Mouse (Mus musculus) neural tube, embryonic 14.5 days (tissue): ENCODE results near the gene Gas8. TPM values are rescaled to one million over a fixed set of nuclear protein-coding genes. Genes with fewer than 3 reads are reported as not detected.
"Not testable (repeated sequence)": the region's sequence is repeated elsewhere in the genome, so short reads cannot be mapped to it uniquely, and the experiment has no call there.

Experiments
- ATAC-seq: fragments of 200-750 bp; cut with Nextera tagmentation; 2 replicates; pipeline ENCODE4 v1.8.0; 2017; ENCODE audit warnings: low read depth, mild to moderate bottlenecking, moderate TSS enrichment, moderate library complexity
- H3K27ac ChIP-seq: fragments of 300-500 bp; sonication (generic); 2 replicates; pipeline ENCODE4 v1.5.1; 2014; ENCODE audit warnings: low read depth, mild to moderate bottlenecking, control low read depth, low read length, moderate library complexity, mixed read lengths
- H3K27me3 ChIP-seq: fragments of 300-500 bp; sonication (generic); 2 replicates; pipeline ENCODE4 v1.6.1; 2014; ENCODE audit warnings: low read length; ENCODE audit not compliant: control insufficient read depth, insufficient read depth
- H3K36me3 ChIP-seq: fragments of 300-500 bp; sonication (generic); 2 replicates; pipeline ENCODE4 v1.6.1; 2014; ENCODE audit warnings: low read length, mixed read lengths; ENCODE audit not compliant: control insufficient read depth, insufficient read depth
- H3K4me1 ChIP-seq: fragments of 300-500 bp; sonication (generic); 2 replicates; pipeline ENCODE4 v1.6.1; 2014; ENCODE audit warnings: low read length; ENCODE audit not compliant: control insufficient read depth, insufficient read depth
- H3K4me2 ChIP-seq: fragments of 300-500 bp; sonication (generic); 2 replicates; pipeline ENCODE4 v1.6.1; 2014; ENCODE audit warnings: mild to moderate bottlenecking, low read depth, low read length, control low read depth
- H3K4me3 ChIP-seq: fragments of 300-500 bp; sonication (generic); 2 replicates; pipeline ENCODE4 v1.5.1; 2014; ENCODE audit warnings: low read depth, low read length, control low read depth, mixed read lengths
- H3K9ac ChIP-seq: fragments of 300-500 bp; sonication (generic); replicated peaks from 2 replicates; pipeline ENCODE4 v1.6.1; 2014; ENCODE audit warnings: low read depth, mild to moderate bottlenecking, control low read depth, low read length, mixed read lengths
- H3K9me3 ChIP-seq: fragments of 300-500 bp; sonication (generic); 2 replicates; pipeline ENCODE4 v1.6.1; 2016; ENCODE audit warnings: low read length; ENCODE audit not compliant: control insufficient read depth
- WGBS: fragments of 180-500 bp; shearing (Covaris S2); extraction: QIAGEN DNeasy Blood & Tissue Kit; methylation state at CpG from one replicate; pipeline ENCODE4 v1.1.7; 2014; 5-methylcytosine and 5-hydroxymethylcytosine counted together
- polyA plus RNA-seq: library from polyadenylated mRNA; unstranded; fragments of >200 nt; fragmentation: Nextera tagmentation; extraction: Ambion mirVana; gene quantifications from 2 replicates; pipeline ENCODE4 v1.2.1, GENCODE M21; 2014

Gene Gas8
- 36.5 and 42.5 TPM in 2 replicates for polyA plus RNA-seq

DNA sequence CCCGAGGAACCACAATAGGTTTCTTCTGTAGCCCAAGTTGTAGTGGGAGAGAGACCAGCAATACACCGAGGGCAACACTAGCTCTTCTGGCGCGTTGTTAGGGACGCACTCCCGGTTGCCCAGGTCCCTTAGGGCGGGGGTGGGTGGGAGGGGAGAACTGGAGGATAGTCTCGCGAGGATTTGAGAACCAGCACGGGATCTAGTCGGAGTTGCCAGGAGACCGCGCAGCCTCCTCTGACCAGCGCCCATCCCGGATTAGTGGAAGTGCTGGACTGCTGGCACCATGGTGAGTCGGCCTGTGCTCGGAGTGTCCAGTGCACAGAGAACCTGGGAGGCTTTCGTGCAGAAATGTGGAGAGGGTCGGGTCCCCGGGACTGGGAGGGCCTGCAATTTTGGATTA, at the start of gene Gas8:
TSS of gene Gas8 (plus strand) at position 168 of the 400 bp plus-strand sequence.
- peaks cover 8% of the 10 kb centered on the region for H3K36me3 ChIP-seq

GRCm38 (mm10) chr8:123472991-123473390, 45.6 kb upstream of the Gas8 start:
- ATAC-seq, H3K4me3 ChIP-seq, H3K27ac ChIP-seq, H3K36me3 ChIP-seq, H3K4me2 ChIP-seq, H3K9me3 ChIP-seq, H3K9ac ChIP-seq, H3K27me3 ChIP-seq, H3K4me1 ChIP-seq: not testable (repeated sequence)
- WGBS: 72% methylated on average over 6 of the region's 6 CpGs

More for the DNA sequence above, at the start of gene Gas8:
- Histone ChIP-seq H3K9ac (peak within 1 kb of the TSS; percentile 49), H3K27ac (peak within 1 kb of the TSS; percentile 13; the same call in 1 of the 2 replicates), H3K27me3 (no peaks in the 10 kb centered on the region), H3K4me3 (peak within 1 kb of the TSS; percentile 40), H3K9me3 (no peaks in the 10 kb centered on the region), H3K4me1 (peaks cover 7% of the 10 kb centered on the region), H3K4me2 (peak within 1 kb of the TSS; percentile 85)
- peak; percentile 90 for ATAC-seq
- 0% methylated on average over 20 of the region's 20 CpGs for WGBS

DNA sequence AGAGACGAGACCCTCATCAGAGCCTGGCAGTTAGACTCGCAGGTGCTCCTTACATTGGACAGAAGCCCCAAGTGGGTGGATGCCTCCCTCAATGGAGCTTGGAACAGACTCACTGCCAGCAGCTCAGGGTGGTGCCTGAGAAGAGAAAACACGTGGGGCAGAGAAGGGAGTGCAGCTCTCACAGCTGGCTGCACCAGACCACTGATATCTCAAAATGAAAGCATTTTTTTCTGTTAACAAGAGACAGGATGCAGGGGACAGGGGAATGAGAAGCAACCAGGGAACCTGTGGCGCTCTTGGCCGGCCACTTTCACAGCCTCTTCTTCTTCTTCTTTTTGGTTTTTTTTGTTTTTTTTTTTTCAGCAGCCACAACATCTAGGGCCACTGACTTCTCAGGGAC, 44.1 kb upstream of the Gas8 start:
- 78% methylated on average over 5 of the region's 5 CpGs for WGBS

DNA sequence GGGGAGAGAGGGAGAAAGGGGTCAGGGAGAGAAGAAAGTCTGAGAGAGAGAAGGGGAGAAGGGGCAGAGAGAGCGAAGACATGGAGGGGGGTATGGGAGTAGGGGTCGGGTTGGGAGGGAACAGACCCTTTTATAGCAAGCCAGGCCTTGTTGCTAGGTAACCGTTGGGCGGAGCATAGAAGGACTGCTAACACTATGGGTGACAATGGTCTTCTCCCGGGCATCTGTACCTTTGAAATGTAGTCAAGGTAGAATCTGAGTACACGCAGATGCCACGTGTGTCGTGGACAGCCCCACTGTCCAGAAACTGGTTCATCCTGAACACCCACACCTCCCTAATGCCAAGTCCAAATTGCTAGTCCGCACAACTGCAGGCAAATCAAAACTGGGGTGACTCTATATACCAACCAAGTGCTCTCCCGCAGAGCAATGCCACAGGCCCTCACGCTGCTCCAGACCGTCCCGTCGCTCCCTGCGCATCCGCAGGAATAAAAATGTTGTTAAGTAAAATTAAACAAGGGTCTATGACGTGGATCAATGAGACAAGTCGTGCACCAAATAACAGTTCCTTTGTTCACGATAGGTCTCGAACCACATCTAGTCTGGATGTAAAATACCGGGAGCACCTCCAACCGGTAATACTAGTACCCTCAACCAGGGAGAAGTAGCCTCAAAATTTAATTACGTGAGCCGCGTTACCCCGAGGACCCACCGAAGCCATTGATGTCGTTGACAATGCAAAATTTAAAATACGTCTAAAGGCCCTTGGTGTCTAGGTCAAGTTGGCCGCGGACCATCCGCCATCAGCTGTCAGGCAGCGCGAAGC, 41.5 kb upstream of the Gas8 start:
- Histone ChIP-seq H3K9ac (peak overlapping the region; percentile 72), H3K4me1 (peaks cover 9% of the 10 kb centered on the region), H3K36me3 (peaks cover 17% of the 10 kb centered on the region; the same call in 1 of the 2 replicates), H3K4me2 (peak overlapping the region; percentile 75), H3K9me3 (no peaks in the 10 kb centered on the region), H3K27me3 (no peaks in the 10 kb centered on the region), H3K4me3 (peak overlapping the region; percentile 71), H3K27ac (peak overlapping the region; percentile 94)
- 7% methylated on average over 34 of the region's 34 CpGs for WGBS
- peak; percentile 53 for ATAC-seq

More for the DNA sequence above, 44.1 kb upstream of the Gas8 start:
- not testable (repeated sequence) for H3K9me3 ChIP-seq, H3K4me3 ChIP-seq, ATAC-seq, H3K27ac ChIP-seq, H3K9ac ChIP-seq, H3K27me3 ChIP-seq, H3K4me2 ChIP-seq, H3K4me1 ChIP-seq, H3K36me3 ChIP-seq

GRCm38 (mm10) chr8:123477737-123478258, 40.8 kb upstream of the Gas8 start, which contains the start of gene Afg3l1:
Gene Afg3l1, plus strand, starts transcription at chr8:123477903.
- Histone ChIP-seq H3K27me3 (no peaks in the 10 kb centered on the region), H3K4me3 (peak within 1 kb of the TSS; percentile 71), H3K9ac (peak within 1 kb of the TSS; percentile 72), H3K4me2 (peak within 1 kb of the TSS; percentile 75), H3K9me3 (no peaks in the 10 kb centered on the region), H3K36me3 (peaks cover 20% of the 10 kb centered on the region; the same call in 1 of the 2 replicates), H3K4me1 (peaks cover 9% of the 10 kb centered on the region), H3K27ac (peak within 1 kb of the TSS; percentile 94)
- under 1% methylated on average over 52 of the region's 58 CpGs for WGBS
- ATAC-seq: peak; percentile 87

DNA sequence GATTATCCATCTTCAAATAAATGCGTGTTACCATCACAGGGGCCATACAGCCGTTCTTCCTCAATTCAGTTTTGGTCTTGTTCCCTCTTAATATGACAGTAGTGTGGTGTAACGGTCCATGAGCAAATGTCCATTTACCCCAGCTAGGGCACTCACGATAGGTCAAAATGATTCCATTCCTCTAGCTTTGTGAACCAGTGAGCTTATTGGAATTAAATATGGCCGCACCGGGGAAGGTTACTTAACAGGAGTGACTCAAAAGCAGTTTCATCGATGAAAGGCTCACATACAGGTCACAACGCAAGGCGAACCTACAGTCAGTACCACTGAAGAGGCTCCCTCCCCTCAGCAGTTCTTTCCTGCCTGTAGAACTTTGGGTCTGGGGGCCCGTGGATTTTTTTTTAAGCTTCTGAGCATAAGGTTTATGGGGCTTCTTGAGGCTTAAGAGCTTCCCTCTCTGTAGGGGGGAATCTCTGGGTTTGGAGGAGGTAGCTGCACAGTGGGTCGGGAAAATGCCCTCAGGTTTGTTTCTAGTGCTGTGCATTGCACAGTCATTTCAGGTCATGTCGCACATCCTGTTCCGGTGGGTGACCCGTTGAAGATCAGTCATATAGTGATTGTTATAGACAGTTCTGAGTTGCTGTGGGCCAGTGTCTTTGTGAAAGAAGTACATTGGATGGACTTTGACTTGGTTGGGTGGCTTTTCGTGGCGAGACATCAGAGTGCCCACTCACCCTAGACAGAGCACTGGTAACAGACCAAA, 40.0 kb upstream of the Gas8 start:
- peak overlapping the region; percentile 75 for H3K4me2 ChIP-seq
- no peaks in the 10 kb centered on the region for H3K9me3 ChIP-seq
- H3K27me3 ChIP-seq: no peaks in the 10 kb centered on the region
- H3K9ac ChIP-seq: peak overlapping the region; percentile 72
- peaks cover 20% of the 10 kb centered on the region; the same call in 1 of the 2 replicates for H3K36me3 ChIP-seq
- peak overlapping the region; percentile 71 for H3K4me3 ChIP-seq
- ATAC-seq: 0 out of 2 replicates have a peak, but pooled peaks have one; percentile 31
- peak overlapping the region; percentile 94 for H3K27ac ChIP-seq
- peaks cover 9% of the 10 kb centered on the region for H3K4me1 ChIP-seq
- 34% methylated on average over 16 of the region's 16 CpGs for WGBS

DNA sequence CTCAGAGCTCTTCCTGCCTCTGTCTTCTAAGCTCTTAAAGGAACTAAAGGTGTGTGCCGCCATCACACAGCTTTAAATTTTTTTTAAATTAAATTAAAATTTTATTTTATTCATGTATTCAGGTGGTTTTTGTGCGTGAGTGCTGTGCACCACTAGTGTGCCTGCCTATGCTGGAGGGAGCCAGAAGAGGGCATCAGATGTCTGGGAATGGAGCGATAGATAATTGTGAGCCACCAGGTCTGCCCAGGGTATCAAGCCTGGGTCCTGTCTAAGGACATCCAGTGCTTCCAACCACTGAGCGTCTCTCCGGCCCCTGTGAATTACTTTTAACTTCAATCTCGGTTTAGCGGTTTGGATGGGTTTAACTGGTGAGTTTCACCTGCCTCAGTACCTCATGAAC, 36.0 kb upstream of the Gas8 start:
- H3K4me2 ChIP-seq: no peak overlapping the region
- H3K9ac ChIP-seq: no peak overlapping the region
- no peaks in the 10 kb centered on the region for H3K27me3 ChIP-seq
- H3K9me3 ChIP-seq: no peaks in the 10 kb centered on the region
- no peak overlapping the region for H3K27ac ChIP-seq
- H3K36me3 ChIP-seq: peaks cover 36% of the 10 kb centered on the region
- 84% methylated on average over 7 of the region's 7 CpGs for WGBS
- H3K4me1 ChIP-seq: peaks cover 9% of the 10 kb centered on the region
- ATAC-seq: no peak
- no peak overlapping the region for H3K4me3 ChIP-seq

DNA sequence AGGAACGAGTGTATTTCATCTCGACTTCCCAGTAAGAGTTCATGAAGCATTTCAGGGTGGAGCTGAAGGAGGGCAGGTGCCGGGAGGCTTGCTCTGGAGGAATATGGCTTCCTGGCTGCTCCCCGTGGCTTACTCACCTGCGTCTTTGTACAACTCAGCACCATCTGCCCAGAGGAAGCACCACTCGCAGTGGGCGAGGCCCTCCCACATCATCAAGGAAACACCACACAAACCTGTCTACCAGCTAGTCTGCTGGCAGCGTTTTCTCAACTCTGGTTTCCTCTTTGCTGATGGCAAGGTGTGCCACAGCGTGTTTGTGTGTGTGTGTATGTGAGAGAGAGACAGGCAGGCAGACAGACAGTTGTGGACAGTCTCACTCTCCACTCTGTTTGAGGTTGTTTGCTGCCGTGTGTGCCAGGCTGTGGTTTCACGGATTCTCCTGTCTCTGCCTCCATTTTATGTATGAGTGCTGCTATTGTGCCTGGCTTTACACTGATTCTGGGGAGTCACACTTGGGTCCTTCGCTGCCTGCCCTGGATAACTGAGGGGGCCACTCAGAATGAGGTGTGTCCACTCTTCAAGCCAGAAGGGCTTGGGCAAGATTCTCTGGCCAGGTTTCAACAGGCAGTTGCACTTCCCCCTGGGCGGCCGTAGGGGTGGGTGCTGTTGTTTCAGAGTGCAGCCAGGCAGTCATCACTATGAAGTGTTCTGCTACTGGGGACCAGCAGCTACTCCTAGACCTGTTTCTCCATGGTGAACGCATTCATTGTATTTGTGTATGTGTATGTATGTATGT, 27.2 kb upstream of the Gas8 start:
- 93% methylated on average over 15 of the region's 15 CpGs for WGBS
- Histone ChIP-seq H3K4me2 (no peak overlapping the region), H3K4me3 (no peak overlapping the region), H3K4me1 (no peaks in the 10 kb centered on the region), H3K27me3 (no peaks in the 10 kb centered on the region), H3K36me3 (peaks cover 74% of the 10 kb centered on the region), H3K9me3 (no peaks in the 10 kb centered on the region), H3K27ac (no peak overlapping the region), H3K9ac (no peak overlapping the region)
- ATAC-seq: no peak
